Mouse (Mus musculus) forelimb bud, embryonic 11.5 days (tissue): ENCODE measurements at regions not wholly inside any gene's neighbourhood (a gene's known extent, or its start where the extent isn't known, plus 50 kb on each side); places are given as distances from the start of the nearest gene placed in this dataset.
A peak's percentile ranks its signal among the peaks of the same experiment; 100 is the strongest.

Source experiments
- DNase-seq: peaks from one replicate; pipeline ENCODE4 v3.0.0-alpha.2; 2012; ENCODE audit warnings: low read depth, low spot score

DNA sequence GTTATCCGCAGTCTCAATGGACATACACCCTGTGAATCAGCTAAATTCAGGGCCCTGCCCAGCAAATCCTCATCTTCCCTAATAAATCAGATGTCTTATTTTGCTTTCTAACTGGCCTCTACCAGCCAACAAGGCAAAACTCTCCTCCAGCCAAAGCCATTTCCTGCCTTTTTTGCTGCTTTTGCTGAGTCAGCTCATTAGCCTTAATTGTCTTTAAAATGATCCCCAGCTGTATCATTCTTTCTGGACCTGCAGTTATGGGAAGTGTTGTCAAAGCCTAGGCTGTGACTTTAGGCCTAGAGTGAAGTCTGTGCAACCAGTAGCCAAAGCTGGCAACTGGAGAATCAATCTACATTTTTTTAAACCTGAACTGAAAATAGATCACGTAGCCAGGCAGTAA, 81.4 kb downstream of the Mtpn start:
- no peak for DNase-seq

DNA sequence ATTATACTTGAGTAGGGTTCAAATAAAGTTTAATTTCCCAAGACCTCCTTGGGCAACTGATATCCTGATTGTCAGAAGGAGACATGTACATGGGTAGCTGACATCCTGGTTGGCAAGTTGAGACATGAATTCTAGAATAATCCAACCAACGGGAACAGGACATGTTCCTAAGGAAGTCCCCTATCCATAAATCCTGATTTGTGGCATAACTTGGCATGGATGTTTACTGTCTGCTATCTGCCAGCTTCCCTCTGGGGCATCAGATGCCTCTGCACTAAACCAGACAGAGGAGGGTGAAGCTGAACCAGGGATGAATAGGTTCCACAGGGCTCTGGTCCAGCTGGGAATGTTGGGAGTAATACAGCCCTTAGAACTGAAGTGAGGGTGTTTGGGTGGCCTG, 94.7 kb downstream of the Mtpn start:
- DNase-seq = no peak

DNA sequence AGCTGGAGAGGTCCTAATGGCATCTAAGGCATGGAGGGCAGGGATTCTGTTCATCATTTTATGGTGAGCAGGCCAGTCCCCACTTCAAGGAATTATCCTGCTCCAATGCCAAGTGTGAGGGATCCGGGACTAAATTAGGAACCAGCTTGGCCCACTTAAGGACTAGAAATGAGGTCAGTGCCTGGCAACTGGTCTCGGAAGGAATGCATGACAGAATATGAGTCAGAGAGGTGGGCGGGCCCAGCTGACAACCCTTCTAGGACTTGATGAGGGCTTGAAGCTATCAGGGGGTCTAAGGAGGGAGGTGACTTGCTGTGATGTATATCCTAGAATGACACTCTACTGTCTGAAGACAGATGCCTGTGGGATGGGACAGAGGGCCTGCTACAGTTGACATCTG, 100.4 kb upstream of the Fam180a start:
- DNase-seq = no peak

DNA sequence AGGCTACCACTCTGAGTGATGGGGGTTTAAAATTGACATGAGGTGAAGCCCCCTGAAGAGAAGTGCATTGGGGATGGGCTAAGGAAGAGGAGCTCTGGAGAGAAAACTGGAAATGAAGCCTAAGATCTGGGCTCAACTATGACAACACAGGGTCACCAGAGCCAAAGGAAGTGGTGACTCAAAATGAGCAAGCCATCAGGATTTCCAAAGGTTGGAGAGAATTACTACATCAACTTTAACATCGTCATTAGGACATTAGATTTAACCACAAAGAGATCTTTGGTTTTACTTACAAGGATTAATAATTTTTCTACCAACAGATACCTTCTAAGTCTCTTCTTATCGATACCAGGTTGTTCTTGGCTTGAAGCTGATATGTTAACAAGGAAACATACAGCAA, 98.6 kb upstream of the Fam180a start:
- DNase-seq = no peak

DNA sequence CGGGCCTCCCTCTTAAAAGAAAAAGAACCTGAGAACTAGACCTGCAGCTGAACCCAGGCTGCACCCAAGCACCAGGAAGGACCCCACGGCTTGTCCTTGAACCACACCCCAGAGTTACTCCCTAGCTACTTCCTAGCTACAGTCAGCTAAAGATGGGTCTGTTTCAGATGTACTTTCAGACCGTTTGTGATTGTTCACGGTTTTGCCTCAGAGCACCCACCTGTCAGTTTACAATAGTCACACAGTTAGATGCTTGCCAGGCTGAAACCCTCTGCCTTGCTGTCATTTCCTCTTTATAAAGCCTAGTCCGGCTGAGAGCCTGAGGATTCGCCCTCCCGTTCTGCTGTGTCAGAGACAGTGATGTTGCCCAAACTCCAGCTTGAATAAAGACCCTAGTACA, 95.0 kb upstream of the Fam180a start:
- no peak for DNase-seq

DNA sequence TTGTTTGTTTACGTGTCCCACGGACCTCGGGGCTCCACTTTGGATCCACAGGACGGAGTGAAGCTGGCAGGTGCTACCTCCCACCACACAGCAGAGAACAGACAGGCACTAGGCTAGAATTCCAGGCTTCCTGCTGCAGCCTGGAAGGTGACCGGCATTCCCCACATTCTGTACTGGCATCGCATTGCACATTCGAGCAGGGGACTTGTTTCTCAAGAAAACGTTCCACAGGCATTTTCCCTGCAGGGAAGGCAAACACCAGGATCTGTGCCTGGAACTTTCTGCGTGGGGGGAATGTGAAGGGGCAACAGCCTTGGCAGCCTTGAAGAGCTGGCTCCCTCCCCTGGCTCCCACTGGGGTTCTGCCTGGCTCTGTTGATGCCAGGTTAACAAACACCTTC, 79.1 kb upstream of the Fam180a start:
- DNase-seq = no peak

DNA sequence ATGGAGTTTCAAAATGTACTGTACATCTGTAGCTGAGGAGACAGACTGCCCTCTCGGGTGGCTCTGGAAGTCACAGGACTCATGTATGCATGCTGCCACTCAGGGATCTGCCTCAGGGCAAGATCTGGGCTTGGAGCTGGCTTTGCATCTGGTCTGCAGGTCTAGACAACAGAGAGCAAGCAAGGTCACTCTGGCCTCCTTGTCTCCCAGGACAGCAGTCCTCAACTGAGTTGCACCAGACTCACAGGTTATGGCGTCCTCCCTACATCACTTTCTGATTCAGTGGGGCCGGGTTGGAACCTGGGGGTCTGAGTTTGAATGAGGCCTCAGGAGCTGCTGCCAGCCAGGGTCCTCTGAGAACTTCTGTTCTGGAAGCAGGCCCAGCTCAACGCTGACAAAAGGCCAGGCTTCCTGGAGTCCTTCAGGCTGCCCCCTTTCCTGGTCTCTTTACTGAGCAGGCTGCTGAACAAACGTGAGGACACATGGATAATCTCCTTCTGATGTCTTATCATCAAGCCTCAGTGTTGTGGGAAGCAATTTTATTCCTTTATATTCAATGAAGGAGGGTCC, 77.5 kb upstream of the Fam180a start:
- DNase-seq = no peak

DNA sequence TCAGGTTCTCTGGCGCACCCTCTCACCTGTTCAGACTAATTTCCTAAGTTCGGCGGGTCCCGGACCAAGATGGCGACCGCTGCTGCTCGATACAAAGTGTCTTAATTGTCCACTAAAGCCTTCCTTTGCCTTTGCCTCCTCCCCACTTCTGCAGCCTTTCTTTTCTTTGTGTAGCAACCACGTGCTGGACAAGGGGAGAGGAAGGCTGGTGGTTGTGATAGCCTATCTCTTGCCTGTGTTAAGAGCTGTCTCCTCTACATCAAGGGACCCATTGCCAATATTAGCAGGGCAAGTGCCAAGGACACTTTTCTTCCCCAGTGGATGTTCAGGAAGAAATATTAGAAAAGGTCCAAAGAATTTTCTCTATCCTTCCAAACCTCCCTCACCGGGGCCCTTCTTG, 69.8 kb upstream of the Fam180a start:
- no peak for DNase-seq

DNA sequence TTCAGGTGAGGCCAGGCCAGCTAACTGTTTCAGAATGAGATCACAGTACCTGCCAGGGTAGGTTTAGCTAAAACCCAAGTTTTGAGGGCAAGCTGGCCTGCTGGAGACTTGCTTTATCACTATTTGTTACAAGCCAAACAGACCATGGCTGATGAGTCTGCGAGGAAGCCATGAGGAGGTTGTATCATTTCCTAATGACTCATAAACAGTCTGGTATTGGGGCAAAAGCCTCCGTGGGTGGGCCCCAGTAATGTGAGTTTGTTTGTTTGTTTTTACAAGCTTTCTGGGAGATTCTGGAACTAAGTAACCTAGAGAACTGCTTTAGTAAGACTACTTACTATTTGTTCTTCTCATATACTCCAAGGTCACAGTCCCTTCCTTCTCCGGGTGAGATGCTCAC, 62.9 kb upstream of the Fam180a start:
- no peak for DNase-seq

DNA sequence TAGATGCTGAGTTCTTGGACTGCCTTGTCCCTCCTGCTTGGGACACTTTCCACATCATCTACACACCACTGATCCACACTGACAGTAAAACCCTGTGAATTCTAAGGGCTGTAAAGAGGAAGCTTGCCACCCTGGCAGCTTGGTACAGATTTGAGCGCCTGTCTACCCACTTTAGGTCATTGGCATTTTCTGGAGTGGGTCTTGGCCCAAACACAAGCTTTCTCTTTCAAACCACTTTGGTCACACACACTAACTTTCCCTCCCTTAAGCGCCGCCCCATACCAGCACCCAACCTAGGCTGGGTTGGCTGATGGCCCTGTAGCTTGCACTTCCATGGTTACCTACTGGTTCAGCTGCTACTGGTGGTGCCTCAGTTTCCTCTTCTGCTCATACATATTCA, 55.6 kb upstream of the Fam180a start:
- DNase-seq = no peak

DNA sequence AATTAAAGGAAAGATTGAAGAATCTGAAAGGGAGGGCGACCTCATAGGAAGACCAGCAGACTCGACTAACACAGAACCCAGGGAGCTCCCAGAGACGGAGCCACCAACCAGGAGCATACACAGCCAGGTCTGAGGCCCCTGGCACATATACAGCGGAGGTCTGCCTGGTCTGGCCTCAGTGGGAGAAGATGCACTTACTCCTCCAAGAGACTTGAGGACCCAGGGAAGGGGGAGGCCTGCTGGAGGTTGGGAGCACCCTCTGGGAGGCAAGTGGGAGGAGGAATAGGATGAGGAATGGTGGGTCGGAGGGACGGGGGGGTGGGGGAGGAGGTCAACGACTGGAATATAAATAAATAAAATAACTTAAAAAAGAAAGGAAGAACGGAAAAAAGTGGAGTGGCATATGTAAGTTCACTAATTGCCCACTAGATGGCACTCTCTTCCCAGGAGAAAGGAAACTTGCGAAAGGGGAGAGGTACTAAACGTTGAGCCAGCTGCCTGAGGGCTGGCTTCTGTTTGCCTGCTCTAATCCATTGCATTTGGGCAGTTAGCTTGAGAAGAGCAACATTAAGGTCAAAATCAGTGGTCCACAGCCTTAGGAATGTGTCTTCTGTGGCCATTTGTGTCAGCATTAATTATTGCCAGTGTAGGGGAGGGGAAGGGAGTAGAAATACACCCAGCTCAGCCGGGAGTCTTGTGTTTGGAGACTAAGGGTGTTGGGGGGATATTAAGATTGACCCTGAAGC, 55.0 kb upstream of the Fam180a start:
- DNase-seq = peak; percentile 75

DNA sequence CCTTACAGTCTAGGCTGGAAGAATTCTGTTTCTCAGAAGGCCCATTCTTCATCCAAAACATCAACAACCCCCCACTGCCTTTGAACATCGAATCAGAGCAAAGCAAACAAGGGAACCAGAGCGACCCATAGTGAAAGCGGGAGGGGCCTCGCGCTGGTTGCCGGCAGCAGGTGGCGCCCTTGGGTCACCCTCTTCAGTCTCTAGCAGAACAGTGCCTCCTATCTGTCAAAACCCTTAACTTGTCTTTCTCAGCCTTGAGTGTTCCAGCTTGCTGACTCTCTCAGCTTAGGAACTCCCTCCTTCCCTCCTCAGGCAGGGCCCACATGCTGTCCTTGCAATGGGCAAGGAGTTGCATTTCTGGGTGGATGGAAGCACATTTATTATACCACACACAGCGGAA, 53.9 kb upstream of the Fam180a start:
- DNase-seq = peak; percentile 82

DNA sequence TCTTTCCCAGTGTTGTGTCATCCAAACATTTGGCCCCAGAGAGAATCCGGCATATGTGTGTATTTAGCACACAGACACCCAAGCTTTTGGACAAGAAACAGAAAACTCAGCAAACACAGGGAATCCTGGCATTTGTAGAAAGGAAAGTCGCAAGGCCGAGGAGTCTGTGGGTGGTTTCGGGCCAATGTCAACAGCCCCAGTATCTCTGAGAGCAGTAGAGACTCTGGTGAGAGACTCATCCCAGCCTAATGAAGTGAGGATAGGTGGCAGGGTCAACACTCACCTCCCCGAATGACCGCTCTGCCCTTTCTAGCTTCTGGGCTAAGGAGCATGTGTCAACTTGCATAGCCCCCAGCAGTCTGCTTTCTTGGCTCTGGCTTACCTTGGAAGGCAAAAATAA, 52.9 kb upstream of the Fam180a start:
- no peak for DNase-seq

DNA sequence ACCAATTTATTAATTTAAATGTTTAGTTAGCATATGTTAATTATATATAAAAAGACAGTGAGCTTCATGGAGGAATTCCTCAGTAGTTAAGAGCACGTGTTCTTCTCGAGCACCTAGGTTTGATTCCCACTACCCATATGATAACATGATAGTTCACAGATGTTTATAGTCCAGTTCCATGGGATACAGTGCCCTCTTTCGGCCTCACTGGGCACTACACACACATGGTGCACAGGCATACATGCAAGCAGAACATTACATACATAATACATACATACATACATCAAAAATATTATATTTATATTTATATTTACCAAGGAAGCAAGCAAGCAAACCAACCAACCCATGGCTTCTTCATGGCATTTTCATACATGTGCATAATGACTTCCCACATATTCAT, 51.6 kb upstream of the Fam180a start:
- DNase-seq = no peak

DNA sequence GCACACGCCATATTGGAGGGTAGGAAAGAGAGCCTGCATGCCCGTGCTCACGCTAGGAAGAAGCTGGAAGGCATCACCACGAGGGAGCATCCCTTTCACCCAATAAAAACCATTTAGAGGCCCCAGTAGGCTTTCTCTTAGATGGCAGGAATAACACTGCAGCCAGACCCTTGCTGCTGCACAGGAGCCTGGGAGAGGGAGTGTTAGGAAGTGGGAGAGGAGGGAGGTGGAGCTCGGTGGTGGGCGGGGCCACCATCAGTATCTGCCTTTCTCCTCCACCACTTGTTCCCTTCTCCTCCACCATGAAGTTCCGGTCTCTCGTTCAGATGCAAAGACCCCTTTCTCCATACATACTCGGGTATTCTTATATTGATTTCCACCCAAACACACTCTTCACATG, 50.6 kb upstream of the Fam180a start:
- no peak for DNase-seq
